Mouse (Mus musculus): ENCODE results near the gene Slfn14. TPM values are rescaled to one million over a fixed set of nuclear protein-coding genes. Genes with fewer than 3 reads are reported as not detected.

The Slfn14 gene
- total and polyA plus RNA-seq, 3 experiments = 0.04 to 0.19 TPM; not detected in 1

GRCm38 (mm10) chr11:83276251-83276650 lies 10.3 kb downstream of the Slfn14 start:
- Histone ChIP-seq H3K4me3 (ENCODE audit: control insufficient read depth in 1 of 2, insufficient read depth in 1 of 2, low read depth in 2 of 2, low read length in 2 of 2) (no peak overlapping the region), H3K36me3 (ENCODE audit: control insufficient read depth in 1 of 2, insufficient read depth in 2 of 2, low read length in 2 of 2) (peaks cover 0 to 3% of the 10 kb centered on the region in 2 experiments; a peak in 1 of 4 replicates), H3K27ac (ENCODE audit: control insufficient read depth, low read depth, low read length) (no peak overlapping the region), H3K79me2 (ENCODE audit: control insufficient read depth, insufficient read depth, low read length, poor library complexity) (no peaks in the 10 kb centered on the region), H3K9ac (ENCODE audit: control insufficient read depth, low read depth, low read length, poor library complexity, severe bottlenecking) (no peak overlapping the region), H3K4me1 (ENCODE audit: control insufficient read depth in 1 of 2, insufficient read depth in 2 of 2, low read length in 2 of 2) (peaks cover 0 to 12% of the 10 kb centered on the region in 2 experiments; a peak in 2 of 4 replicates), H3K27me3 (ENCODE audit: control insufficient read depth in 1 of 2, insufficient read depth in 2 of 2, low read length in 2 of 2) (peaks cover 0 to 4% of the 10 kb centered on the region in 2 experiments; a peak in 1 of 4 replicates), H3K9me3 (replicated peaks; ENCODE audit: insufficient read depth, low read length) (no peaks in the 10 kb centered on the region)
- no peak for TF ChIP-seq MYC (IDR thresholded peaks at IDR 0.05; ENCODE audit: low read depth, low read length)
- no peak for TF ChIP-seq SIN3A (IDR thresholded peaks at IDR 0.05; ENCODE audit: low read length)
- no peak for TF ChIP-seq CHD1 (IDR thresholded peaks at IDR 0.05; ENCODE audit: low read depth, low read length)
- no peak for TF ChIP-seq MAFK (IDR thresholded peaks at IDR 0.05; ENCODE audit: borderline replicate concordance, low read depth, low read length)
- no peak for TF ChIP-seq RAD21 (IDR thresholded peaks at IDR 0.05; ENCODE audit: low read depth, low read length)
- no peak for TF ChIP-seq CHD2 (IDR thresholded peaks at IDR 0.05; ENCODE audit: low read length)
- TF ChIP-seq USF1 (IDR thresholded peaks at IDR 0.05; ENCODE audit: low read depth, low read length) = no peak
- no peak for TF ChIP-seq POLR2AphosphoS5 (IDR thresholded peaks at IDR 0.05; ENCODE audit: borderline replicate concordance, low read depth, low read length)
- no peak for TF ChIP-seq ZNF384 (IDR thresholded peaks at IDR 0.05; ENCODE audit: low read depth, low read length)
- no peak for TF ChIP-seq NRF1 (IDR thresholded peaks at IDR 0.05; ENCODE audit: insufficient read depth, low read depth, low read length, poor library complexity, severe bottlenecking)
- TF ChIP-seq UBTF (IDR thresholded peaks at IDR 0.05; ENCODE audit: borderline replicate concordance, insufficient read depth, low read depth, low read length) = no peak
- TF ChIP-seq ZC3H11A (IDR thresholded peaks at IDR 0.05; ENCODE audit: low read depth, low read length) = no peak
- no peak for TF ChIP-seq NELFE (IDR thresholded peaks at IDR 0.05; ENCODE audit: low read depth, low read length)
- TF ChIP-seq JUND (IDR thresholded peaks at IDR 0.05; ENCODE audit: low read depth, low read length) = no peak
- TF ChIP-seq USF2 (IDR thresholded peaks at IDR 0.05; ENCODE audit: borderline replicate concordance in 1 of 2, insufficient read depth in 1 of 2, low read depth in 1 of 2, low read length in 2 of 2) = no peak
- TF ChIP-seq TAL1 (IDR thresholded peaks at IDR 0.05; ENCODE audit: low read length) = no peak
- no peak for TF ChIP-seq KAT2A (conservative IDR thresholded peaks at IDR 0.05; ENCODE audit: low read depth, low read length)
- TF ChIP-seq ZKSCAN1 (IDR thresholded peaks at IDR 0.05; ENCODE audit: low read depth, low read length) = no peak
- no peak for TF ChIP-seq TBP (IDR thresholded peaks at IDR 0.05; ENCODE audit: low read depth, low read length)
- TF ChIP-seq RCOR1 (IDR thresholded peaks at IDR 0.05; ENCODE audit: low read depth, low read length) = no peak
- DNase-seq (ENCODE audit: low read depth, low spot score) = peak; percentile 77
